Mouse (Mus musculus): ENCODE data around the gene Alkbh7. TPM values are rescaled to one million over a fixed set of nuclear protein-coding genes. Genes with fewer than 3 reads are reported as not detected.
A peak's percentile ranks its signal among the peaks of the same experiment; 100 is the strongest.

The Alkbh7 gene
- polyA plus RNA-seq, 1 experiment = 2.9 TPM

GRCm38 (mm10) chr17:56984886-56985285 lies 12.3 kb upstream of the Alkbh7 start:
- no peaks in the 10 kb centered on the region for H3K9me3 ChIP-seq (ENCODE audit: control insufficient read depth, low read length)
- H3K36me3 ChIP-seq (ENCODE audit: control insufficient read depth) = no peaks in the 10 kb centered on the region
- peaks cover 16% of the 10 kb centered on the region for H3K4me1 ChIP-seq (ENCODE audit: control insufficient read depth)
- H3K27me3 ChIP-seq (ENCODE audit: control insufficient read depth) = no peaks in the 10 kb centered on the region
- no peak for TF ChIP-seq TAL1 (IDR thresholded peaks at IDR 0.05; ENCODE audit: low read length)
- no peak for TF ChIP-seq GATA1 (IDR thresholded peaks at IDR 0.05; ENCODE audit: low read length)
- no peak overlapping the region for H3K4me3 ChIP-seq (replicated peaks)

DNA sequence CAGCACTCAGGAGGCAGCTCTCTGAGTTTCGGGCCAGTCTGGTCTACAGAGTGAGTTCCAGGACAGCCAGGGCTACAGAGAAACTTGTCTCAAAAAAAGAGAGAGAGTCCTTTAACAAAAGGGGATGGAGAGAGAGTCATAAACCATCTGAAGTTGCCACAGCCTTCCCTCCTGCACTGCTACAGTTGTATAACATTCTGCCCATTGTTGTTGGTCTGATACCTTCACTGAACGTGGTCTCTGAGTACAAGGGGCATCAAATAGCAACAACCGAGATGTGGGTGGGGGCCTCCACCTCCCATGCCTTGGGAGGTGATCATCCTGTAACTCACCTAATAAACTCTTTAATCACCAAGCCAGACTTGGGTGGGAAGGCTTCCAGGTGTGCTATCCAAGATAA lies 11.5 kb upstream of the Alkbh7 start:
- Histone ChIP-seq H3K9me3 (ENCODE audit: control insufficient read depth, low read length) (no peaks in the 10 kb centered on the region), H3K4me3 (replicated peaks) (no peak overlapping the region), H3K36me3 (ENCODE audit: control insufficient read depth) (no peaks in the 10 kb centered on the region), H3K27me3 (ENCODE audit: control insufficient read depth) (no peaks in the 10 kb centered on the region), H3K4me1 (ENCODE audit: control insufficient read depth) (peaks cover 21% of the 10 kb centered on the region)
- no peak for TF ChIP-seq TAL1 (IDR thresholded peaks at IDR 0.05; ENCODE audit: low read length)
- no peak for TF ChIP-seq GATA1 (IDR thresholded peaks at IDR 0.05; ENCODE audit: low read length)

GRCm38 (mm10) chr17:56986105-56986805 lies 10.9 kb upstream of the Alkbh7 start:
- TF ChIP-seq TAL1 (IDR thresholded peaks at IDR 0.05; ENCODE audit: low read length) (no peak), GATA1 (IDR thresholded peaks at IDR 0.05; ENCODE audit: low read length) (no peak)
- Histone ChIP-seq H3K4me3 (replicated peaks) (no peak overlapping the region), H3K4me1 (ENCODE audit: control insufficient read depth) (peaks cover 26% of the 10 kb centered on the region), H3K36me3 (ENCODE audit: control insufficient read depth) (peaks cover 4% of the 10 kb centered on the region), H3K9me3 (ENCODE audit: control insufficient read depth, low read length) (no peaks in the 10 kb centered on the region), H3K27me3 (ENCODE audit: control insufficient read depth) (no peaks in the 10 kb centered on the region)

DNA sequence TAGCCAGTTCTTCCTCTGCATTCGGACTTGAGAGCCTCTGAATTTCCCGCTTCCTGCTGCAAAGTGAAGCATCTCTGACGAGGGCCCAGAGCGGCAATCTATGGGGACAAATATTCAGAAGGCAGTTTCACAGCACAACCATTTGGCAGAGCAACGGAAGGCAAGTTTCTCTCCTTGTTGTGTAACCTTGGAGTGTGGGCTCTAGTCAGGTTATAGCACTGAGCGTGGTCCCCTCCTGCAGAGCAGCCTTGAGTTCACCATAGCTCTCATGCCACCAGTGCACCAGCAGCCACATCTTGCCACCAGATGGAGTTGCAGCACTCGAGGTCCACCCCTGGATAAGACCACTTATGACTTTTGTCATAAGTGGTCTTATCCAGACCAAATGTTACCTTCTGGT lies 8.7 kb upstream of the Alkbh7 start:
- peaks cover 36% of the 10 kb centered on the region for H3K4me1 ChIP-seq (ENCODE audit: control insufficient read depth)
- TF ChIP-seq GATA1 (IDR thresholded peaks at IDR 0.05; ENCODE audit: low read length) (no peak), TAL1 (IDR thresholded peaks at IDR 0.05; ENCODE audit: low read length) (no peak)
- no peaks in the 10 kb centered on the region for H3K27me3 ChIP-seq (ENCODE audit: control insufficient read depth)
- no peak overlapping the region for H3K4me3 ChIP-seq (replicated peaks)
- peaks cover 23% of the 10 kb centered on the region for H3K36me3 ChIP-seq (ENCODE audit: control insufficient read depth)
- no peaks in the 10 kb centered on the region for H3K9me3 ChIP-seq (ENCODE audit: control insufficient read depth, low read length)

DNA sequence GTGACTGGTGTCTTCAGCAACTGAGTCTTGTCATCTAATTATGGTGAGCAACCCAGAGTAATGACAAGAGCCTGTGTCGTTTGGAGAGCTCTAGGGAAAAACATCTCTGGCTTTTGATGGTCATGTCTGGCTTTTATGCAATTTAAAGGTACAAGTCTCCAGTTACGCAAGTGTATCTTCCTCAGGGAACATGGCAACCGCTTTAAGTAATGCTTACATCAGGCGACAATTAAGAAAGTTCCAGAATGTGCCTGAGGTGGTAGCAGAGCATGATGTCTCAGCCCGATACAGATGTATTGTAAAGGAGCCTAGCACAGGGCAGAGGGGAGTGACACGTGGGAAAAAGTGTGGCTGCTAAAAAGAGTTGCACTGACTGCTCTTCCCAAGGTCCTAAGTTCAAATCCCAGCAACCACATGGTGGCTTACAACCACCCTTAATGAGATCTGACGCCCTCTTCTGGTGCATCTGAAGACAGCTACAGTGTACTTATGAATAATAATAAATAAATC lies 8.2 kb upstream of the Alkbh7 start:
- peaks cover 36% of the 10 kb centered on the region for H3K4me1 ChIP-seq (ENCODE audit: control insufficient read depth)
- peaks cover 28% of the 10 kb centered on the region for H3K36me3 ChIP-seq (ENCODE audit: control insufficient read depth)
- no peaks in the 10 kb centered on the region for H3K27me3 ChIP-seq (ENCODE audit: control insufficient read depth)
- TF ChIP-seq TAL1 (IDR thresholded peaks at IDR 0.05; ENCODE audit: low read length) (no peak), GATA1 (IDR thresholded peaks at IDR 0.05; ENCODE audit: low read length) (no peak)
- H3K9me3 ChIP-seq (ENCODE audit: control insufficient read depth, low read length) = no peaks in the 10 kb centered on the region
- peak overlapping the region; percentile 75 for H3K4me3 ChIP-seq (replicated peaks)

DNA sequence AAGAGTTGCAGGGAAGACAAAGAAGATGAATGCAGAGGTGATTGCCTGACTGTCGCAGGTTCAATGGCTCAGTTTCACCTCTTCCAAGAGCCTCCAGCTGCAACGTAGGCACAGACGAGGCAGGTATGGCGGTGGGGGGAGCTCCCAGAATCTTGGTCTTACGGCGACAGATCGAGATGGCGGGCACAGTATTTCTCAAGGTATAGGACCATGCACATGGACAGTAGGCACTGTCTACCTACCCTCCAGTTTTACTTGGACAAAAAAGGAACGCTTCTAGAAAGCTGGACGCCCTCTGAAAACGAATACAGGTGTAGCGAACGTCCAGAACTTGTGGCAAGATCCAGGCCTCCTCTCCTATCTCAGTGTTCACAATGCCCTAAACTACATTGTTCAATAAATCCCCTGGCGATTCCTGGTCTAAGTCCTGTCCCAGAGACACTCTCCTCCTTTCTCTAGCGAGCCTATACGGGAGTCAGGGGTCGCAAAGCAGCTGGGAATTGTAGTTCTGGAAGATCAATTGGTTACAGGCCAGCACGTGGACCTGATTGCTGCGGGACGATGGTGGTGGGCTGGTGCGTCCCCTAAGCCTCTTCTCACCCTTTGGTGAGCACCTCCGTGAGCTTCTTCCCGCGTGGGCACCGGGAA lies 7.5 kb upstream of the Alkbh7 start:
- Histone ChIP-seq H3K36me3 (ENCODE audit: control insufficient read depth) (peaks cover 34% of the 10 kb centered on the region), H3K9me3 (ENCODE audit: control insufficient read depth, low read length) (no peaks in the 10 kb centered on the region), H3K27me3 (ENCODE audit: control insufficient read depth) (no peaks in the 10 kb centered on the region), H3K4me1 (ENCODE audit: control insufficient read depth) (peaks cover 36% of the 10 kb centered on the region), H3K4me3 (replicated peaks) (peak overlapping the region; percentile 75)
- TF ChIP-seq TAL1 (IDR thresholded peaks at IDR 0.05; ENCODE audit: low read length) (no peak), GATA1 (IDR thresholded peaks at IDR 0.05; ENCODE audit: low read length) (no peak)

DNA sequence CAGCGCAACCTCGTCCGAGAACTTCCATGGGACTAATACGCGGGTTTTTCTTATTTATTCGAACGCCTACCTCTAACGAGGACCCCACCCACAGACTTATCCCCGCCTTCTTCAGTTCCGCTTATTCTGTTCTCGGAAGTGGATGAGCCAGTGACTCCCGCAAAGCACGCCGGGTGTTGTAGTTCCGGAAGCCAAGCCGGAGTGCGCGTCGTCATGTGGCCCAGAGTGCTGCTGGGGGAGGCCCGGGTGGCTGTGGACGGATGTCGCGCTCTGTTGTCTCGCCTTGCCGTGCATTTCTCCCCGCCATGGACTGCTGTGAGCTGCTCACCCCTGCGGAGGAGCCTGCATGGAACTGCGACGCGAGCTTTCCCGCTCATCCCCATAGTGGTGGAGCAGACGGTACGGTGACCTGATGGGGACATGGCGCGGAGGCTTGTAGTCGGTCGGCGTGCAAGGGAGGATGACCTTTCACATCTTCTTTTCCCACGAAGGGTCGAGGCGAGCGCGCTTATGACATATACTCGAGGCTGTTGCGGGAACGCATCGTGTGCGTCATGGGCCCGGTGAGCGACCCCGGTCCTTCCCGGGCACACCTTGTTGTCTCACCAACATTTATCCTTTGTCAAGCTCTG lies 6.9 kb upstream of the Alkbh7 start, which contains the start of gene Clpp:
Gene Clpp (plus strand): TSS at position 191 of the 632 bp plus-strand sequence.
- H3K27me3 ChIP-seq (ENCODE audit: control insufficient read depth) = no peaks in the 10 kb centered on the region
- no peak for TF ChIP-seq TAL1 (IDR thresholded peaks at IDR 0.05; ENCODE audit: low read length)
- no peak for TF ChIP-seq GATA1 (IDR thresholded peaks at IDR 0.05; ENCODE audit: low read length)
- H3K4me3 ChIP-seq (replicated peaks) = peak within 1 kb of the TSS; percentile 75

DNA sequence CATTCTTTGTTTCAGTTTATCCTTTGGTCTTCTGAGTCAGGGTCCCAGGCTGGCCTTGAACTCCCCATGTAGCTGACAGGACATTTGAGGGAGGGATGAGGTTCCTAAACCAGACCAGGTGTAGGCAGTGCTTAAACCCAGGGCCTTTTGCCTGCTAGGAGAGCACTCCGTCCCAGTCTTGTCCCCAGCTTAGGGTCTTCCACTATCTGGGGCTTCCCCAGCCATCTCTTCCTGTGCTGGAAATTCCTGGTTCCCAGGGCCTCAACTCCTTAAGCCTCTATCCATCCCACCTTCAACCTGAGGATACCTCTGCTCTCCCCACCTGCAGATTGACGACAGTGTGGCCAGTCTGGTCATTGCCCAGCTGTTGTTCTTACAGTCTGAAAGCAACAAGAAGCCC lies 6.2 kb upstream of the Alkbh7 start:
- TF ChIP-seq GATA1 (IDR thresholded peaks at IDR 0.05; ENCODE audit: low read length) (no peak), TAL1 (IDR thresholded peaks at IDR 0.05; ENCODE audit: low read length) (no peak)
- Histone ChIP-seq H3K9me3 (ENCODE audit: control insufficient read depth, low read length) (no peaks in the 10 kb centered on the region), H3K36me3 (ENCODE audit: control insufficient read depth) (peaks cover 48% of the 10 kb centered on the region), H3K4me3 (replicated peaks) (peak overlapping the region; percentile 75), H3K27me3 (ENCODE audit: control insufficient read depth) (no peaks in the 10 kb centered on the region), H3K4me1 (ENCODE audit: control insufficient read depth) (peaks cover 34% of the 10 kb centered on the region)

More for the DNA sequence above, 6.9 kb upstream of the Alkbh7 start, which contains the start of gene Clpp:
- Histone ChIP-seq H3K9me3 (ENCODE audit: control insufficient read depth, low read length) (no peaks in the 10 kb centered on the region), H3K36me3 (ENCODE audit: control insufficient read depth) (peaks cover 41% of the 10 kb centered on the region), H3K4me1 (ENCODE audit: control insufficient read depth) (peaks cover 36% of the 10 kb centered on the region)

DNA sequence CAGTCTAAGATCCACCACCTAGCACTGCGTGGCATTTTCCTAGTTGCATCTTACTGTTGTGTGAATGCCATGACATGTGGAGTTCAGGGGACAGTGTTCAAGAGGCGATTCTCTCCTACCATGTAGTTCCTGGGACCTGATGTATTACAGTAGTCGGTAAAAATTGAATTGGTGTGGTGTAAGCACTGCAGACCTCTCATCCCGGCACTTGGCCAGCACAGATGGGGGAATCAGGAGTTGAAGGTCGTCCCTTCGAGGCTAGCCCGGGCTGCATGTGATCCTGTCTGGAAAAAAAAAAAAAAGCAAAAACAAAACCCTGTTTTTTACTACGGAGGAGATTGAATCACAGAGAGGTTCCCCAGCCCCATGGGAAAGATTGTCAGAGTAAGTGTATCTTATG lies 2.1 kb upstream of the Alkbh7 start:
- Histone ChIP-seq H3K36me3 (ENCODE audit: control insufficient read depth) (peaks cover 71% of the 10 kb centered on the region), H3K4me3 (replicated peaks) (no peak overlapping the region), H3K4me1 (ENCODE audit: control insufficient read depth) (peaks cover 45% of the 10 kb centered on the region), H3K27me3 (ENCODE audit: control insufficient read depth) (no peaks in the 10 kb centered on the region), H3K9me3 (ENCODE audit: control insufficient read depth, low read length) (peaks cover 2% of the 10 kb centered on the region; the same call in 1 of the 2 replicates)
- no peak for TF ChIP-seq TAL1 (IDR thresholded peaks at IDR 0.05; ENCODE audit: low read length)
- TF ChIP-seq GATA1 (IDR thresholded peaks at IDR 0.05; ENCODE audit: low read length) = no peak

Measured in erythroblast, embryonic 14.5 days (primary cell).